Mouse (Mus musculus) gastrocnemius, adult 18-20 months (tissue): ENCODE results near the gene Ankk1. TPM values are rescaled to one million over a fixed set of nuclear protein-coding genes. Genes with fewer than 3 reads are reported as not detected.

ENCODE experiments used
- DNase-seq: peaks from one replicate; pipeline ENCODE4 v3.0.0; 2021; ENCODE audit warnings: low spot score
- long read RNA-seq, 2 experiments: library from polyadenylated mRNA; stranded (forward); transcript quantifications; one replicate each; pipeline ENCODE4 v2.0.0; 2021
- total RNA-seq, 2 experiments: library from RNA; stranded (reverse); gene quantifications; 2 replicates each; pipeline ENCODE4 v1.2.3; 2021

Gene Ankk1
- not detected for total RNA-seq
- long read RNA-seq, experiment 1, result 0 reads
- long read RNA-seq, experiment 2, result 0 reads

GRCm38 (mm10) chr9:49426921-49427320 lies at the start of gene Ankk1:
TSS of gene Ankk1 (minus strand) at chr9:49427021.
- no peak for DNase-seq

GRCm38 (mm10) chr9:49472126-49472525 lies 45.3 kb upstream of the Ankk1 start:
- no peak for DNase-seq

GRCm38 (mm10) chr9:49470946-49471345 lies 44.1 kb upstream of the Ankk1 start:
- DNase-seq, result no peak

GRCm38 (mm10) chr9:49470006-49470405 lies 43.2 kb upstream of the Ankk1 start:
- DNase-seq, result no peak

GRCm38 (mm10) chr9:49456136-49456535 lies 29.3 kb upstream of the Ankk1 start:
- DNase-seq, result no peak

DNA sequence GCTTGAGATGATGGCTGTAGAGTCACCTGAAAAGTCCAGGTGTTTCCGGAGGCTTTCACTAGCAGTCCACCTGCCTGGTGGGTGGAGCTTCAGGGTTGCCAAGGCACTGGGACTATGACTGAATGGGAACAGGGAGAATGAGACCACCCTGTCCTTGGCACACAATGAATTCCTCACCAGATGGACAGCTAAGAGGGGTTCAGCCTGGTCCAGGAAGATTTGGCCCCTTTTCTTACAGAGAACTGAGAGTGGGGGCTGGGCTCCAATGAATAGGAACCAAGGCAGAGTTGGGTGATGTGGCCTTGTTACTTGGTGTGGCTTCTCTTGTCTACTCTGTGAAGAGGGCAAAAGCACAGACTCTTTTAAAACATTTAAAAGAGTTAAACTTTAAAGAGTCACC lies 25.6 kb upstream of the Ankk1 start:
- DNase-seq, result no peak

- DNase-seq, result no peak
Measured at GRCm38 (mm10) chr9:49450491-49450890, 23.7 kb upstream of the Ankk1 start.

DNA sequence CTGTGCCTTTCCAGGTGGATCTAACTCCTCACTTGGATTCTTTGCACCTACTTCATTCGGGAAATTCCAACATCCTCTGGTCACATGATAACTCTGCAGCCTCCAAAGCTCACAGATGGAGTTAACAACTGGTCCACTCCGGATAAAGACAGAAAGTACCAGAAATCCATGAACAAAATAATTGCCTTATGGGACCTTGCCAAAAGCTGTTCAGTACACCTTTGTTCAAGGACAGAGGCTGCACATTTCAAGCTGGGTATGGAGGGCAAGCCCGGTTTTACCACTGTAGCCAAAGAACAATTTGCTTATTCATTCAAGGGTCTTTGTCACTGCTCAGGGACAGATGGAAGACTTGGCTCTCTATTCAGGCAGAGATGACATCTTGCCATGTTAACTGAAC lies 15.8 kb upstream of the Ankk1 start:
- no peak for DNase-seq

- no peak for DNase-seq
Measured at GRCm38 (mm10) chr9:49427478-49427877, 657 bp upstream of the Ankk1 start.

- DNase-seq, result no peak
Measured at GRCm38 (mm10) chr9:49425585-49425984, 1.2 kb downstream of the Ankk1 start.

GRCm38 (mm10) chr9:49423866-49424265 lies 3.0 kb downstream of the Ankk1 start:
- no peak for DNase-seq

DNA sequence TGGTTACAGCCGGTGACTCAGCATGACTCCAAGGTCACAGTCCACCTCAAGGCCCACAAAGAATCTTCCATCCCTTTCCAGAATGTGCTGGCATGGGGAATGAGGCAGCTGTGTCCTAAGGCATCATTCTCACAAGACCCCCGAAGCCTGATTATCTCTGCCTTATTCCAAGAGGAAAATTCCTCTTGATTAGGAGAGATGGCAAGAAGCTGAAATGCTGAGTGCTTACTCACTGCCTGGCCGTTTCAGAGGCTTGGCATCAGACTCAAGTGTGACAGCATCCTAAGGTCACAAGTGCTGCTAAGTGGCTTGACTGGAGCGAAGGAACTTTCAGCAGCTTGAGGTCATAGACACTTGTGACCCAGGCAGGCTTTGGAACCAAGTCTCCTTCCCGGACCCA lies 16.2 kb downstream of the Ankk1 start:
- DNase-seq, result no peak

DNA sequence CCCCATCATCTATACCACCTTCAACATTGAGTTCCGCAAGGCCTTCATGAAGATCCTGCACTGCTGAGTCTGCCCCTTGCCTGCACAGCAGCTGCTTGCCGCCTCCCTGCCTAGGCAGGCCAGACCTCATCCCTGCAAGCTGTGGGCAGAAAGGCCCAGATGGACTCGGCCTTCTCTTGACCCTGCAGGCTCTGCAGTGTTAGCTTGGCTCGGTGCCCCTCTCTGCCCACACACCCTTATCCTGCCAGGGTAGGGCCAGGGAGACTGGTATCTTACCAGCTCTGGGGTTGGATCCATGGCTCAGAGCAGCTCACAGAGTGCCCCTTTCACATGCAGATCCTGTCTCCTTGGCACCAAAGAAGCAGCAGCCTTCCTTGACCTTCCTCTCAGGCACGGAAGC lies 19.8 kb downstream of the Ankk1 start:
- no peak for DNase-seq

DNA sequence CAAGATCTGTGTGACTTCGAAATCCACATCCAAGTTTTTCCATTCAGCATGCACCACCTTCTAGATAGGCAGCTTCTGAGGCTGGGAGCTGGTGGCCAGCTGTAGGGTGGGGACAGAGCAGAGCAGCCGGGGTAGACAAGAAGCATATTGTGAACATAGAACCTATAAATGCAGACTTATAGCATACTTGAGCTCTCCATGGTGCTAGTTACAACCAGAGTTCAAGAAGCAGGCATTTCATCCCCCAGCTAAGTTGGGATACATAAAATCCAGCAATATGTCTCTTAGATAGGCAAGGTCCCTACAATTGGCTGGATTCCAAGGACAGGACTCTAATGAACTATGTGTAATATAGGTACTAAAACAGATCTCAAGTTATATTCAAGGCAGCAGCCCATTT lies 23.1 kb downstream of the Ankk1 start:
- no peak for DNase-seq

DNA sequence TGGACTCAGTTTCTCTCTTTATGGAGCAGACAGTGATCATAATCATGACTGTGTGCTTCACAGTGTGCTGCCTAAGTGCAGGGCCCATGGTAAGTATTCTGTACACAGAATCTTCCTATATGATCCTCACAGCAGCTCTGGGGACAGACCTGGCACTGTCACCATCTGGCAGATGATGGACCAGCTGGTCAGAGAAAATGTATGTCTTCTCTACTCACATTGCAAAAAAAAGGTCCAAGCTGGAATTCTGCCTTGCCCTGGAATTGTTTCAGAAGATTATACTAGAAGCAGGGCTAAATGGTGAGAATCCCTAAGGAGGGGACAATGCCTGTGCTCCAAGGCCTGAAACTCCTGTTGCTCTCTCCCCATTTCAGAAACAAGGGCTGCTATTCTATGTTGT lies 30.8 kb downstream of the Ankk1 start:
- DNase-seq, result no peak

DNA sequence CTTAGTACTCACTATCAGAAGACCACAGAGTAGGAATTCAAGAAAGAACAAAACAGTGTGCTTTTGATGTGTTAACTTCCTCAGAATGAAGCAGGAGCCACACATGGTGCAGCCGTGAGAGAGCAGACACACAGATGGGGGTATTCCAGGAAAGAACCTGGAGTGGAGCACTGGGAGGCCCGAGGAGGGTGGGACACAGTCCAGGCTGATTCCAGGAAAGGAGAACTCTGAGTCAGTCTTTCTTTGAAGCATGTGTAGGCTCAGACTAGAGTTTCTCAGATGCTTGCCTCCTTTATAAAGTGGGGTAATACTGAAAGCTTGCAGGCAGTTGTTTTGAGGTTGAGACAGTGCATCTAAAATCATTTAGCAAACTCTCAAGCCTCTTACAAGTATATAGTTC lies 34.6 kb downstream of the Ankk1 start:
- DNase-seq, result no peak

GRCm38 (mm10) chr9:49386119-49386518 lies 40.7 kb downstream of the Ankk1 start:
- DNase-seq, result no peak

DNA sequence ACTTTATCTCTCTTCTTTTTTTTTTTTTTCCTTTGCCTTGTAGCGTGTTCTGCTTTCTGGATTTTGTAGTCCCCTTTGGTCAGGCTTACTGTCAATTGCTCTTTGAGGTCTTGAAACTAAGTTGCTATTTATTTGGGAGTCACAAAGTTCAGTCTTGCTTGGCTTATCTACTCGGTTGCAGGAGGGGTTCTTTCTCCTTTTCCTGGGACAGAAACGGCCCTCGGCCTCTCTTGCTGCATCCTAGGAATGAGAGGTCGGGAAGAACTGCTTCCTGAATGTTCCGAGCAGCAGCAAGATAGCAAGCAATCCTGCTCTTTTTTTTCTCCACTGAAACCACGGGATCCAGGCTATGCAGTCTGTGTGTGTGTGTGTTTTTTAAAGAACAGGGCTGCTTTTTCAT lies 41.5 kb downstream of the Ankk1 start:
- DNase-seq, result no peak

DNA sequence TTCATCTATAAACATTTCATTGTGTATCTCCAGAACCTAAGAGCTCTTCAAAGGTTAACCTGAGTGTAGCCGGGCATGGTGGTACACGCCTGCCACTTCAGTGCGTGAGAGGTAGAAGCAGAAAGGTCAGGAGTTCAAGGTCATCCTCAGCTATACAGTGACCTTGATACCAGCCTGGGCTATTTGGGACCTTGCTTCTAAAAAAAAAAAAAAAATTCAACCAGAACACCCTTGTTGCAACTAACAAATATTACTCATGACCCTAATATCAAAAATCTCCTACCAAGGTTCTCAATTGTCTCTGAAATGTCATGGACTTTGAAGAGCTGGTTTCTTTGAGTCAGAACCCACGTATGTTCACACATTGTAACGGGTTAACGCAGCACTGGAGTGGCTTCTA lies 42.0 kb downstream of the Ankk1 start:
- no peak for DNase-seq

- no peak for DNase-seq
Measured at GRCm38 (mm10) chr9:49384041-49384440, 42.8 kb downstream of the Ankk1 start.

DNA sequence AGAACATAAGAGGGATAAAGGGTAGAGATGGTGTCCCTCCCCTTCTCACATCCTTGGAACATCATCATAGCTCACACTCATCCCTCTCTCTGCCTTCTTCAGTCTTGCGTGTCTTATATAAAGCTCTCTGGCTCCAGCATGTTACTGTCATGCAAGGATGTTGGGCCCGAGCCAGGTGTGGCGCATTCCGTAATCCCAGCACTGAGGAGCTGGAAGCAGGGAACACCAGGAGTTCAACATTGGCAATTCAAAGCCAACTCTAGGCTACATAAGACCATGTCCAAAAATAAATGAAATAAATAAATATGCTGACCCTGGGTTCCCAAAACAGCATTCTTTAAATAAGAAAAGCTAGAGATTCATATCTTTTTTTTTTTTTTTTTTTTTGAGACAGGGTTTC lies 46.9 kb downstream of the Ankk1 start:
- DNase-seq, result no peak

GRCm38 (mm10) chr9:49373946-49374345 lies 52.9 kb downstream of the Ankk1 start:
- no peak for DNase-seq

- no peak for DNase-seq
Measured at GRCm38 (mm10) chr9:49365763-49366162, 61.1 kb downstream of the Ankk1 start.
